Mouse (Mus musculus): Measurements from ENCODE around the gene Notch1.

GRCm38 (mm10) chr2:26434791-26435572 lies 81.5 kb downstream of the Notch1 start:
- TF ChIP-seq CTCF (IDR thresholded peaks at IDR 0.05; ENCODE audit: low read depth) (no peak), EP300 (IDR thresholded peaks at IDR 0.05; ENCODE audit: low read depth) (no peak)
